Mouse (Mus musculus) limb, embryonic 11.5 days (tissue): Measurements from ENCODE around the gene Ovca2. TPM values are rescaled to one million over a fixed set of nuclear protein-coding genes. Genes with fewer than 3 reads are reported as not detected.

Experiments used
- ATAC-seq: fragments of 200-750 bp; cut with Nextera tagmentation; 2 replicates; pipeline ENCODE4 v1.8.0; 2017; ENCODE audit warnings: low read depth; ENCODE audit not compliant: insufficient number of reproducible peaks, low FRiP score, low TSS enrichment
- DNase-seq: peaks from one replicate; pipeline ENCODE4 v3.0.0-alpha.2; 2015; ENCODE audit warnings: low spot score
- H3K27ac ChIP-seq: fragments of 300-500 bp; sonication (generic); replicated peaks from 2 replicates; pipeline ENCODE4 v1.5.1; 2014; ENCODE audit warnings: low read depth, mild to moderate bottlenecking, low read length
- H3K27me3 ChIP-seq: fragments of 300-500 bp; sonication (generic); 2 replicates; pipeline ENCODE4 v1.6.1; 2014; ENCODE audit warnings: mild to moderate bottlenecking, low read length, mixed read lengths; ENCODE audit not compliant: control insufficient read depth, insufficient read depth
- H3K36me3 ChIP-seq: fragments of 300-500 bp; sonication (generic); 2 replicates; pipeline ENCODE4 v1.6.1; 2014; ENCODE audit warnings: mild to moderate bottlenecking, low read length, moderate library complexity, mixed read lengths; ENCODE audit not compliant: control insufficient read depth, insufficient read depth
- H3K4me1 ChIP-seq: fragments of 300-500 bp; sonication (generic); 2 replicates; pipeline ENCODE4 v1.6.1; 2014; ENCODE audit warnings: low read length, mixed read lengths; ENCODE audit not compliant: control insufficient read depth, insufficient read depth
- H3K4me2 ChIP-seq: fragments of 300-500 bp; sonication (generic); 2 replicates; pipeline ENCODE4 v1.6.1; 2014; ENCODE audit warnings: low read depth, mild to moderate bottlenecking, moderate library complexity; ENCODE audit not compliant: severe bottlenecking
- H3K4me3 ChIP-seq: fragments of 300-500 bp; sonication (generic); 2 replicates; pipeline ENCODE4 v1.5.1; 2014; ENCODE audit warnings: low read depth, low read length
- H3K9ac ChIP-seq: fragments of 300-500 bp; sonication (generic); 2 replicates; pipeline ENCODE4 v1.6.1; 2014; ENCODE audit warnings: mild to moderate bottlenecking, low read length
- H3K9me3 ChIP-seq: fragments of 300-500 bp; sonication (generic); 2 replicates; pipeline ENCODE4 v1.6.1; 2016; ENCODE audit warnings: low read length; ENCODE audit not compliant: control insufficient read depth
- WGBS: fragments of 180-500 bp; shearing (Covaris S2); extraction: QIAGEN DNeasy Blood & Tissue Kit; methylation state at CpG from one replicate; pipeline ENCODE4 v1.1.7; 2014; 5-methylcytosine and 5-hydroxymethylcytosine counted together
- microRNA counts: library from miRNA; unstranded; fragments of <30 nt; microRNA quantifications from one replicate; lab custom pipeline; 2016
- microRNA-seq: library from miRNA; unstranded; fragments of <30 nt; microRNA quantifications from one replicate; pipeline ENCODE4, GENCODE M21; 2016
- polyA plus RNA-seq: library from polyadenylated mRNA; unstranded; fragments of >200 nt; fragmentation: Nextera tagmentation; extraction: Ambion mirVana; gene quantifications from 2 replicates; pipeline ENCODE4 v1.2.1, GENCODE M21; 2014

The Ovca2 gene
- polyA plus RNA-seq, 1 experiment from 2014 or later: 38.2 TPM

GRCm38 (mm10) chr11:75126384-75126783 is 52.3 kb downstream of the Ovca2 start:
- no peak overlapping the region for H3K27ac ChIP-seq
- H3K9me3 ChIP-seq: no peaks in the 10 kb centered on the region
- no peaks in the 10 kb centered on the region for H3K27me3 ChIP-seq
- H3K4me2 ChIP-seq: no peak overlapping the region
- DNase-seq (no peak), ATAC-seq (no peak)
- H3K9ac ChIP-seq: no peak overlapping the region
- no peaks in the 10 kb centered on the region for H3K4me1 ChIP-seq
- H3K4me3 ChIP-seq: no peak overlapping the region
- no peaks in the 10 kb centered on the region for H3K36me3 ChIP-seq
- 91% methylated on average over 3 of the region's 3 CpGs for WGBS

MicroRNAs encoded within 50 kb of the gene (microRNA counts, 519-probe panel; counts per million panel counts)
- microRNA mmu-miR-132 (lab: Ali Mortazavi, UCI) (1,132 counts per million, percentile 4 among the panel's probes with 10 or more counts), microRNA mmu-miR-212 (lab: Ali Mortazavi, UCI) (not detected)

Small RNA genes lying within 50 kb of the gene (microRNA-seq; reads per million reads assigned to microRNA genes)
- gene Mir132: 46.7 reads per million, percentile 40 among the genes with 10 or more reads in this experiment
- 5.8 reads per million, percentile 12 among the genes with 10 or more reads in this experiment for gene Mir212

Other genes starting within 250 kb of the Ovca2 start
- gene Hic1, start 9.3 kb downstream of the Ovca2 start, polyA plus RNA-seq: 4.1 and 4.5 TPM in 2 replicates
- 24.1 and 25.5 TPM in 2 replicates for gene Dph1, start 12.4 kb upstream of the Ovca2 start, polyA plus RNA-seq
- 0.75 and 0.78 TPM in 2 replicates for gene Rtn4rl1, start 14.9 kb upstream of the Ovca2 start, polyA plus RNA-seq
- gene Rpa1, start 169.5 kb upstream of the Ovca2 start, polyA plus RNA-seq: 151 and 154 TPM in 2 replicates
- gene Smyd4, start 169.6 kb upstream of the Ovca2 start, polyA plus RNA-seq: 14.3 and 15.2 TPM in 2 replicates
- 174 and 194 TPM in 2 replicates for gene Serpinf1, start 243.9 kb upstream of the Ovca2 start, polyA plus RNA-seq